Mouse (Mus musculus): ENCODE results near the gene Gpr174.

DNA sequence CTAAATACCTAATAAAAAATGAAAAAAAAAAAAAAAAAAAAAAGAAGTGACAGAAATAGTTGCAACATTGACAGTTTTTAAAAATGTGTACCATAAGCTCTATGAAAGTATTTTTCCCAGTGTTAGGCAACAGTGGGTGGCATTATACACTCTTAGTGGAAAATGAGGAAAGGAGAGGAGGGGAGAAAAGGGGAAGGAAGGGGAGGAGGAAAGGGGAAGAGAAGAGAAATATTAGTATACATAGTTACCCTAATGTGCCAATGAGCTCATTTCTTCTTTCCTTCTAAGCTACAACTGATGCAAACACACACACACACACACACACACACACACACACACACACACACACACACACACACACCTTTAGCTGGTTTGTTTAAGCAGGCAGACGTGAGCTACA, 80.9 kb downstream of the Gpr174 start:
- TF ChIP-seq CTCF (IDR thresholded peaks at IDR 0.05; ENCODE audit: low read depth, low read length) (no peak), POLR2A (IDR thresholded peaks at IDR 0.05; ENCODE audit: extremely low read depth, insufficient read depth, low read length) (no peak)
